Mouse (Mus musculus) stomach, postnatal 0 days (tissue): ENCODE measurements around the gene Pin1rt1. TPM values are rescaled to one million over a fixed set of nuclear protein-coding genes. Genes with fewer than 3 reads are reported as not detected.

Experiments
- ATAC-seq: fragments of 200-750 bp; cut with Nextera tagmentation; 2 replicates; pipeline ENCODE4 v1.8.0; 2017; ENCODE audit not compliant: low FRiP score, low TSS enrichment
- DNase-seq: peaks from one replicate; pipeline ENCODE4 v3.0.0-alpha.2; 2016; ENCODE audit warnings: low spot score
- H3K27ac ChIP-seq: fragments of 300-500 bp; sonication (generic); replicated peaks from 2 replicates; pipeline ENCODE4 v1.5.1; 2014; ENCODE audit warnings: mild to moderate bottlenecking, control low read depth
- H3K27me3 ChIP-seq: fragments of 300-500 bp; sonication (generic); 2 replicates; pipeline ENCODE4 v1.6.1; 2014; ENCODE audit warnings: low read length; ENCODE audit not compliant: control insufficient read depth, insufficient read depth
- H3K36me3 ChIP-seq: fragments of 300-500 bp; sonication (generic); 2 replicates; pipeline ENCODE4 v1.6.1; 2014; ENCODE audit warnings: low read length, mixed read lengths; ENCODE audit not compliant: control insufficient read depth, insufficient read depth
- H3K4me1 ChIP-seq: fragments of 300-500 bp; sonication (generic); replicated peaks from 2 replicates; pipeline ENCODE4 v1.6.1; 2014; ENCODE audit warnings: antibody characterized with exemption; ENCODE audit not compliant: control insufficient read depth, insufficient read depth
- H3K4me2 ChIP-seq: fragments of 300-500 bp; sonication (generic); replicated peaks from 2 replicates; pipeline ENCODE4 v1.6.1; 2014; ENCODE audit warnings: low read depth, mild to moderate bottlenecking, control low read depth, moderate library complexity
- H3K4me3 ChIP-seq: fragments of 300-500 bp; sonication (generic); 2 replicates; pipeline ENCODE4 v1.5.1; 2014; ENCODE audit warnings: low read depth, low read length, control low read depth
- H3K9ac ChIP-seq: fragments of 300-500 bp; sonication (generic); 2 replicates; pipeline ENCODE4 v1.6.1; 2014; ENCODE audit warnings: mild to moderate bottlenecking, low read length, control low read depth, mixed read lengths
- H3K9me3 ChIP-seq: fragments of 300-500 bp; sonication (generic); 2 replicates; pipeline ENCODE4 v1.6.1; 2016; ENCODE audit warnings: low read length; ENCODE audit not compliant: control insufficient read depth
- CTCF ChIP-seq: IDR thresholded peaks from 2 replicates; pipeline ENCODE4 v1.5.1; 2016; ENCODE audit warnings: antibody characterized with exemption, low read depth, mild to moderate bottlenecking, moderate library complexity
- EP300 ChIP-seq: optimal IDR thresholded peaks from 2 replicates; pipeline ENCODE3; 2016; ENCODE audit warnings: antibody characterized with exemption
- WGBS: fragments of 180-500 bp; shearing (Covaris S2); extraction: QIAGEN DNeasy Blood & Tissue Kit; methylation state at CpG from one replicate; pipeline ENCODE4 v1.1.7; 2014; 5-methylcytosine and 5-hydroxymethylcytosine counted together
- polyA plus RNA-seq: library from polyadenylated mRNA; unstranded; fragments of >200 nt; fragmentation: Nextera tagmentation; extraction: Ambion mirVana; gene quantifications from 2 replicates; pipeline ENCODE4 v1.2.1, GENCODE M21; 2015

Gene Pin1rt1
- polyA plus RNA-seq, 1 experiment from 2014 or later, result not detected

DNA sequence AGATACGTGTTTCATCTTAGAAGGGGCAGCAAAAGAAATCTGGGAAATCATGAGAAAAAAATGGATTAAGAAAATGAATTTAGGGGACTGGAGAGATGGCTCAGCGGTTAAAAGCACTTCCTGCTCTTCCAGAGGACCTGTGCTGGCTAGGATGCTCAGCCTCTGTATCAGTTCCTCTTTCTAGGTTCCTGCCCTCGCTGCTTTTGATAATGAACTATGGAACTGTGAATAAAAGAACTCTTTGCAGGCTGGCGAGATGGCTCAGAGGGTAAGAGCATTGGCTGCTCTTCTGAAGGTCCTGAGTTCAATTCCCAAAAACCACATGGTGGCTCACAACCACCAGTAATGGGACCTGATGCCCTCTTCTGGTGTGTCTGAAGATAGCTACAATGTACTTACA lies 25.5 kb downstream of the Pin1rt1 start:
- Histone ChIP-seq H3K9ac (no peak overlapping the region), H3K36me3 (no peaks in the 10 kb centered on the region), H3K4me2 (no peak overlapping the region), H3K4me1 (no peaks in the 10 kb centered on the region), H3K9me3 (no peaks in the 10 kb centered on the region), H3K4me3 (no peak overlapping the region), H3K27me3 (no peaks in the 10 kb centered on the region), H3K27ac (no peak overlapping the region)
- TF ChIP-seq CTCF, result no peak
- no peak for TF ChIP-seq EP300
- 79% methylated on average over 4 of the region's 4 CpGs for WGBS
- DNase-seq (no peak), ATAC-seq (no peak)

DNA sequence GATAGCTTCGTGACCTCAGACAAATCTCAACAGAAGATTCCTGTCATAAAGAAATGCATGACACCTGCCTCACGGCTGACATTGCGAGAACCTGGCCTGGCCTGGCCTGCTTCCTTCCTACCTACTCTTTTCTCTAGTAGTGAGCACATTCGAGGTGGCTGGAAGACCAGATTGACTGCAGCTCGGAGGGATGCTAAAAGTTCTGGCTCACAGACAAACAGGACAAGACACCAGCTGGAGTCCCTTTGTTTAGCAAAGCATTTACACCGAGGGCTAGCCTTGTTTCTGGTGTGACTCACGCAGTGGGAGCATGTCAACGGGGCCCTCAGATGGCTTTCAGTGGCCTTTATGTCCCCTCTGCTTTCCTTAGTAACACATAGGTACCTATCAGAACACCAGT lies 27.5 kb downstream of the Pin1rt1 start:
- ATAC-seq (no peak), DNase-seq (no peak)
- 71% methylated on average over 8 of the region's 8 CpGs for WGBS
- peaks cover 3% of the 10 kb centered on the region; the same call in 1 of the 2 replicates for H3K36me3 ChIP-seq
- H3K27ac ChIP-seq, result no peak overlapping the region
- H3K4me1 ChIP-seq, result no peaks in the 10 kb centered on the region
- H3K9me3 ChIP-seq, result no peaks in the 10 kb centered on the region
- H3K4me2 ChIP-seq, result no peak overlapping the region
- H3K4me3 ChIP-seq, result no peak overlapping the region
- no peak overlapping the region for H3K9ac ChIP-seq
- TF ChIP-seq CTCF, result no peak
- no peak for TF ChIP-seq EP300
- H3K27me3 ChIP-seq, result no peaks in the 10 kb centered on the region; the same call in 1 of the 2 replicates

DNA sequence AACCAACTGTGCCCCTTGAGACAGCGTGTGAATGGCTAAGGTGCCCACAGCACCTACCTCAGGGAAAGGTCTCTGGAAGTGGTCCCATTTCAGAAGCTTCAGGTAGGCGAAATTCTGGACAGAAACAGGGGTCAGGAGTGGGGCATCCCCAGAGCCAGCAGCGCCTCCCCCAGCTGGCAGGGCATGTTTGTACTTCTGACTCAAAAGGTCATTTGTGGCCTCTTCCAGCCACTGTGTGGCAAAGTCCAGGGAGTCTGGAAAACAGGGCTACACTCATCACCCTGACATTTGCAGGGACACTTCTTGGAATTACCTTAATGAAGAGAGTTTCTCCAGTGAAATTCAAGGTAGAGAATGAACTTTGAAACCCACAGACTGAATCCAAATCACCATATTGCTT lies 27.9 kb downstream of the Pin1rt1 start:
- DNase-seq, result no peak
- Histone ChIP-seq H3K9ac (no peak overlapping the region), H3K27ac (no peak overlapping the region), H3K4me3 (no peak overlapping the region), H3K36me3 (peaks cover 4% of the 10 kb centered on the region; the same call in 1 of the 2 replicates), H3K27me3 (no peaks in the 10 kb centered on the region; the same call in 1 of the 2 replicates), H3K4me2 (no peak overlapping the region), H3K9me3 (no peaks in the 10 kb centered on the region), H3K4me1 (no peaks in the 10 kb centered on the region)
- ATAC-seq, result no peak
- 83% methylated on average over 3 of the region's 3 CpGs for WGBS
- TF ChIP-seq EP300 (no peak), CTCF (no peak)

DNA sequence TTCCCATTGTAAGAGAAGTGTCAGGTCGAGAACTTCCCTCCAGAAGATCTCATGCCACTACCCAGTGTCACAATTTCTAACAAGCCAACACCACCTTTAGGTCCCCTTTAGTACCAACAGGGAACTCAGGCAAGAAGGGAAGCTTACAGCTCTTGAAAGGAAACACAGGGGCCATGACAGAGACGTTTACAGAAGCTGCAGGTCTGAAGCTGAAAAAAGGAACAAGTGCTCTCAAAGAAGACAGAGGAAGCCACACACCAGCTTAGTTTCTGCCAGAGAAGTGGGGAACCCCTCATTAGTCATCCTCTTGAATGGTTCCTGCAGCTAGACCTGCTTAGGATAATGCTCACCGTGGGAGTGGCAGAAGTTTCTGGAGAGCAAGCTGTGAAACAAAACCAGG lies 28.9 kb downstream of the Pin1rt1 start:
- Histone ChIP-seq H3K4me3 (no peak overlapping the region), H3K27ac (no peak overlapping the region), H3K4me1 (no peaks in the 10 kb centered on the region), H3K27me3 (no peaks in the 10 kb centered on the region; the same call in 1 of the 2 replicates), H3K9ac (no peak overlapping the region), H3K36me3 (peaks cover 4% of the 10 kb centered on the region; the same call in 1 of the 2 replicates), H3K9me3 (no peaks in the 10 kb centered on the region), H3K4me2 (no peak overlapping the region)
- 55% methylated on average over 3 of the region's 3 CpGs for WGBS
- no peak for DNase-seq
- ATAC-seq, result no peak
- TF ChIP-seq CTCF (no peak), EP300 (no peak)

DNA sequence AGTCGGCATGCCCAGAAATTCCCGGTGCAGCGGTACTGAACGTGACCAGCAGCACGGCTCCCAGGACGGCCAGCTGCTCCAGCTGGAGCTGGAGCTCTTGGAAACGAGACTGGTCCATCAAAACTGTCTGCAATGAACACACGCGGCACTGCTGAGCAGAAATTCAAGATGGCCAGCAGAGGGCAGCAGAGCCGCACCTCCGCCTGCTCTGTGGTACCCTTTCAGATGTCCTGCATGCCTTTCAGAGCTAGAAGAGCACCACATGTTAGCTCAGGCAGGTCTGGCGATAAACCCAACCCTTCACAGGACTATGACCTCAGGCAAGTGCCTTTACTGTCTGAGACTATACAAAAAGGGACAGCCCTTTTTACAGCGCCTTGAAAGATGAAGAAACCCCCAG lies 30.8 kb downstream of the Pin1rt1 start:
- Histone ChIP-seq H3K27me3 (no peaks in the 10 kb centered on the region; the same call in 1 of the 2 replicates), H3K4me1 (no peaks in the 10 kb centered on the region), H3K9me3 (no peaks in the 10 kb centered on the region), H3K4me2 (no peak overlapping the region), H3K4me3 (no peak overlapping the region), H3K27ac (no peak overlapping the region), H3K9ac (no peak overlapping the region), H3K36me3 (peaks cover 4% of the 10 kb centered on the region; the same call in 1 of the 2 replicates)
- ATAC-seq (peak; percentile 89), DNase-seq (peak; percentile 83)
- 7% methylated on average over 13 of the region's 13 CpGs for WGBS
- TF ChIP-seq EP300, result no peak
- peak; percentile 99 for TF ChIP-seq CTCF

DNA sequence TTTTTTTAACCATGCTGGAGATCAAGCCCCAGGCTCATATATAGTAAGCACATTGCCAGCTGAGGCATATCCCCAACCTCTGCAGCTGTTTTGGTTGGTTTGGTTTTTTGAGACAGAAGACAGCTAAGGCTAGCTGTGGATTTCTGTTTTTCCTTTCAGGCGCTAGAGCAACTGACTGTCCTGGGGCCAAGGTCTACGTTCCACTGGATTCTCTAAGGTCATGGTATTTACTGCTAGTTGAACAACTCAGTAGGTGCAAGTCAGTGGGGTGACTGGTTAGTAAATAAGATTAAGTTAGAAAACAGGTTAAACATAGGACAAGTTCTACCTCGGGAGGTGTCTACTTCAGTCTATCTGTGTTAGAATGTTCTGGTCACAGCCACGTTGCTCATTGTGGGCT lies 31.4 kb downstream of the Pin1rt1 start:
- Histone ChIP-seq H3K4me2 (no peak overlapping the region), H3K36me3 (peaks cover 4% of the 10 kb centered on the region; the same call in 1 of the 2 replicates), H3K9ac (no peak overlapping the region), H3K4me3 (no peak overlapping the region), H3K27me3 (no peaks in the 10 kb centered on the region; the same call in 1 of the 2 replicates), H3K4me1 (no peaks in the 10 kb centered on the region), H3K9me3 (no peaks in the 10 kb centered on the region), H3K27ac (no peak overlapping the region)
- 85% methylated on average over 4 of the region's 4 CpGs for WGBS
- DNase-seq, result no peak
- no peak for ATAC-seq
- no peak for TF ChIP-seq EP300
- TF ChIP-seq CTCF, result no peak
